Mouse (Mus musculus) hematopoietic stem cell, adult 5-6 weeks (primary cell): ENCODE results near the gene Rnls. TPM values are rescaled to one million over a fixed set of nuclear protein-coding genes. Genes with fewer than 3 reads are reported as not detected.

Experiments
- ATAC-seq, 2 experiments: fragments of 125-278 bp in 1 of 2; replicated peaks in 1 of 2; 2 replicates each; pipeline ENCODE4 v1.8.0; 2016 to 2017; ENCODE audit warnings: inconsistent platforms in 2 of 2, mild to moderate bottlenecking in 2 of 2, moderate number of reproducible peaks in 2 of 2, low read depth in 1 of 2, moderate TSS enrichment in 1 of 2; ENCODE audit not compliant: low FRiP score in 2 of 2, poor library complexity in 2 of 2, severe bottlenecking in 2 of 2, insufficient read depth in 1 of 2, low TSS enrichment in 1 of 2
- total RNA-seq: library from RNA; stranded (forward); fragments of 172-1452, 232-1000 nt; gene quantifications from 2 replicates; pipeline ENCODE4 v1.2.3, GENCODE M21; 2017

The Rnls gene
- total RNA-seq, 1 experiment from 2014 or later, result 1.7 TPM

- ATAC-seq, result no peak
Observed at GRCm38 (mm10) chr19:33270231-33270630, 121.9 kb downstream of the Rnls start.

- ATAC-seq, result no peak
Observed at GRCm38 (mm10) chr19:33268044-33268443, 124.1 kb downstream of the Rnls start.

- no peak for ATAC-seq
Observed at GRCm38 (mm10) chr19:33265245-33265644, 126.8 kb downstream of the Rnls start.

GRCm38 (mm10) chr19:33264224-33264993 is 127.7 kb downstream of the Rnls start:
- ATAC-seq, result no peak

- ATAC-seq, result 0 out of 4 replicates have a peak, but pooled peaks of 1 of the 2 experiments have one; percentile 29
Observed at GRCm38 (mm10) chr19:33262421-33262820, 129.7 kb downstream of the Rnls start.

DNA sequence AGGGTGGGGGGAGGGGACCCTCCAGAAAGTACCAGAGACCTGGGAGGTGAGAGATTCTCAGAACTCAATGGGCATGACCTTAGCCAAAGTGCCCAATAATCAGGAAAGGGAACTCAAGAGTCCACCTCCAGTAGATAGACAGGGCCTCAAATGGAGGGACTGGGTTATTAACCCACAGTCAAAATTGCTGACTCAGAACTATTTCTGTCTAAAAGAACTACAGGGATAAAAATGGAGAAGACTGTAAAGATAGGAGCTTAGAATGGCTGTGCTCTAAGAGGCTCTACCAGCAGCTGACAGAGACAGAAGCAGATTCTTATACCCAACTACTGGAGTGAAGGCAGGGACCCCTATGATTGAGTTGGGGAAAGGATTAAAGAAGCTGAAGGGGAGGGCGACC is 132.9 kb downstream of the Rnls start:
- no peak for ATAC-seq

DNA sequence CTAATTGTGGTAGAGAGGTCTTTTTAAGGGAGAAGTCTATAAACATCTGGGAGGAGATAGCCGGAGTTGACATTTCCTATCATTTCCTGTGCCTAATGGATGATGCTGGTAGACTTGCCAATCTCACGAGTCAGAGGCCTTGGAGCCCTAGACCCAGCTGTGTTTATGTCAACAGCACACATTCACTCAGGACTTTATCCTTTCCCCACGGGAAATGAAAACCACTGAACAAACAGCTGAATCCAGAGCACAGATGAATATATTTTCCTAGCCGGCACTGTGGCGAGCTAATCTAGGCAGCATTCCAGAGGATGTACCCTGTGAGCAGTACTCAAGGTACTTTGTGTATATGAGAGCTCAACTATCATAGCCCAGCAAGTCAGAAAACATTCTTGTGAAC is 138.2 kb downstream of the Rnls start:
- ATAC-seq, result no peak

GRCm38 (mm10) chr19:33252226-33252625 is 139.9 kb downstream of the Rnls start:
- no peak for ATAC-seq

DNA sequence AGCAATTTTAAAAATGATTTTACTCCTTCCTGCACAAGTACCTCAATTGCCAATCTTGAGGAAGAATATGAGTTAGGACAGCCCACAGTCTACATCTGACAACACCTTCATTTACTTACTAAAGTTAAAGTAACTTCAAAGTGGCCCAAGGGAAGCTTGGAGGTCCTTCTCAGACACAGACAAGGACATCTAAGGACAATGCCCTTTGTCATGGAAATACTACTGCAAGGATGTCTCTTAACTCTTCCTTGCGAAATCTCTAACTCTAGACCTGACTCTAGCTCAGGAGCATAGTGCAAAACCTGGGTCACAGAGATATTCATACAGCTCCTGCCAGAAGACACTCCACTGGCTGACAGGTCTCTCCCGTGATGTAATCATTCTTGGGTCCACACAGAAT is 147.9 kb downstream of the Rnls start:
- ATAC-seq, result no peak

GRCm38 (mm10) chr19:33240386-33240785 is 151.7 kb downstream of the Rnls start:
- ATAC-seq, result no peak

GRCm38 (mm10) chr19:33232902-33233301 is 159.2 kb downstream of the Rnls start:
- no peak for ATAC-seq

- ATAC-seq, result no peak
Observed at GRCm38 (mm10) chr19:33231303-33231702, 160.8 kb downstream of the Rnls start.

DNA sequence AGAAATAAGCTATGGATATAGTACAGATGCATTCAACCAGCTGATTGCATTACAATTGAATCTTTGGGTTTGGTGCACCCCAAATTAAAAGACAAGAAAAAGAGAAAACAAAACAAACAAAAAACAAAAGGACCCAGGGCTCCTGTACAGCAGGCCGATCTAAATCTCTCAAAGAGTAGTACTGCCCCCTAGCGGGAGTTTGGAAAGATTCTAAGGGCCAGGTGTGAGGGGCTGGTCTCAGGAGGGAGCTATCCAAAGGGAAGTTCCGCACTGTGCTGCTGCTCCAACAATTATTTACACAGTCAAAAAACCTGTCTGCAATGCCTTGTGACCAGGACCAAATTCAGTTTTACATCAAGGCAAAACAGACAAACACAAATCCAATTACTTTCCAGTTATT is 165.1 kb downstream of the Rnls start:
- peak in 1 of 2 experiments; percentile 52; a peak in 1 of 4 replicates for ATAC-seq

DNA sequence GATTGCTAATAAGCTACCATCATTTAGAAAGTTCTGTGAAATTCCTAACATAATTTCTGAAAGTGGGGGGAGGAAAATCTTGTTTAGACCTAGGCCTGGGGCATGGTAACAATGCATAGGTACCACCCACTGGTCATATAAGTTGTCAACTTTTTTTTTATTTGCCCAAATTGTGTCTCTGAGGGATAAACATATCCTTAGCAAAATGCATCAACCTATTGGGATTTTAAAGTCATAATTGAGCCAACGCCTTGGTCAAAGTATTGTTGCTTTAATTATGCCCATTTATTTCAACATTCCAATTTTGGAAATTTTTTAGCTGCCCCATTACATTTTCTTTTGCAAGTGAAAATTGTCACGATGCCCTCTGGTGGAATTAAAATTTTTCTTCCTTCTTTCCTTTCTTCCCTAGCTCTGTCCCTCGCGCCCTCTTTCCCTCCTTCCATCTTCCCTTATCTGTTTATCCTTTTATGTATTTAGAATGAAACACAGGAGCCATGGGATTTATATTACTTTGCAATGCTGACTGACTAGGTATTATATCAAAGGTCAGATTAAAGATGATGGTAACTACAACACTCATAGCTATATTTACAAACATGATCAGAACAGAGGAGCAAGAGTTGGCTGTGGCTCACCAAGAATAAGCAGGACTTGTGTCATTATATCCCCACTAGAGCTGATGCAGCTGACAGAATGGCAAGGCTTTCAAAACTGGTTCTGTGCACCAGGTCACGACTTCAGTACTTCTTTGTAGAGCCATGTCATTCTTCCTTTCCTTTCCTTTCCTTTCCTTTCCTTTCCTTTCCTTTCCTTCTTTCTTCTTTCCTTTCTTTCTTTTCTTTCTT is 166.0 kb downstream of the Rnls start:
- no peak for ATAC-seq

DNA sequence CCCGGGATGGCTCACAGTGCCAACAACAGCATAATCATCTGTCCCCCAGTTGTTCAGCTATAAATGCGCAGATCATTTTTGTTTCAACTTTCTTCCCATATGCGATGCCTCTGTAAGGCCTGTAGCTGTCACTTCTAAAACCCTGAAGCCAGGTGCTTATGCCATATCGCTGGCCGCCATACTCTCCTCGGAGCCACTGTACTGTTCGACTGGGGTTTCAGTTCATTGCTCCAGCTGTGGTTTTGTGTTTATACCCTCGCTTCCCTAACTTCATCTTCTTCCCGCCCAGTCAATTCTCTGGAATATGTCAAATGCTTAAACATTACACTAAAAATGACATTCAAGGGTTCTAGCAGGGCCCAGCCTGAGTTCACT is 167.1 kb downstream of the Rnls start:
- no peak for ATAC-seq

DNA sequence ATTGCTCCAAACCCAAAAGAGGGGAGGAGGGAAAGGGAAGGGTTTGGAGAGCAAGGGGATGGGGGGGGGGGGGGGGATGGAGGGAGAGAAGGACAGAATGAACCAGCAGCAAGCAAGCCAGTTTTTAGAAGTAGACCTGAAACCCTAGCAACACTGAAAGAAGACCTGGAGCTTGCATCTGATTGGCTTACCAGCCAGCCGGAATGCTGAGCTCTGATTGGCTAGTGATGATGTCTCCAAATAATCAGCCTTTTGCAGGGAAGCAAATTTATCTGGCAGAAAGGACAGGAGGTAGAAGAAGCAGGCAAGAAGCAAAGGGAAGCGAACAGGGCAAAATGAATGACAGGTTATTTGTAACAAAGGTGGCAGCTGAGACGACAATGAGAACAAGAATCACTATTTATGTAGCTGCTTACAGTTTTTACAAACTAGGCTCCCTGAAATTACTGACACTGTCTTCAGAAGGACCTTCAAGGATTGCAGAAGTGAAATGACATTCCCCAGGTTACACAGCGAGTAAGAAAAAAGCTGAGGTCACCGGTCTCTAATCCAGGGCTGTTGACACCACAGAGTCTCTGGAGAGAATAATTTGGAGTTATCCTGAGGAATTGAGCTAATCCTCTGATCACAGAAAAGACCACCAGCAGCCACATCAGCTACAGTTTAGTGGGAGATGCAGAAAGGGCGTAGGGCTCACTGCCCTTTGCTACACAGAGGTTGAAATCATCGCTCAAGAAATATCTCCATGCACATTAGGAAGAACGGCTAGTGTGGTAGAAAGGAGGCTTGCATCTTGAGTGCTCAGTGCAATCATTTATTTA is 167.7 kb downstream of the Rnls start:
- ATAC-seq, result peak in 1 of 2 experiments; percentile 51; a peak in 1 of 4 replicates

- ATAC-seq, result no peak; a peak in 1 of 4 replicates
Observed at GRCm38 (mm10) chr19:33223766-33224165, 168.3 kb downstream of the Rnls start.

GRCm38 (mm10) chr19:33223276-33223675 is 168.8 kb downstream of the Rnls start:
- no peak for ATAC-seq
